Mouse (Mus musculus): ENCODE results near the gene Gm2012.
"Not testable (repeated sequence)": the region's sequence is repeated elsewhere in the genome, so short reads cannot be mapped to it uniquely, and the experiment has no call there.

Gene Gm2012

GRCm38 (mm10) chrX:26231255-26231654, at the start of gene Gm2012:
Gene Gm2012 (minus strand): TSS chrX:26231355.
- DNase-seq (ENCODE audit: low spot score), result not testable (repeated sequence)

GRCm38 (mm10) chrX:26159146-26159545, 72.0 kb downstream of the Gm2012 start:
- not testable (repeated sequence) for DNase-seq (ENCODE audit: low spot score)

Data from MN1 (cell line).